In the genomic region with DNA sequence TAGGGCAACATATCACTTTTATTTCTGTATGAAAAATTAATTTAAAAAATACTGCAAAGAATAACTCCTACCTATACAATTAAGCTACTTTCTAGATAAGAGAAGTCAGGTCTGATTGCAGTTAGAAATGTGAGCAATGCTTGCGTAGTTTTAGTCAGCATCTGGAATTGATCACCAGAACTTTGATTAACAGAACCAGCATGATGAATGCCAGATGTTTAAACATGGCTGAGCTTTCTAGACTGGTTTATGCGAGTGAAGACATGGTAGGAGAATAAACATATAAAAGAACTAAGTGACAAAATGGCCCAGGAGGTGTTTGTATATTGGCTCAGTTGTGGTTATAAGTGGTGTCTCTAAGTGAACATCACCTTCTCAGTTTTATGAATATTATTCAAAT, we compare ENCODE assay signal across 27 mouse cellular contexts.
DNase-seq lines count a peak whose midpoint lies in the region; ATAC-seq and TF ChIP-seq lines count a peak whose summit lies in the region.
"Had no signal": no experiment of that assay in that cellular context is flagged by ENCODE, and none has a peak within 500 bp of the region (broad histone marks: within the 10 kb centered on the region; RNA-seq: fewer than 3 reads in every experiment).

No protein-coding gene starts in this region.

- no peak overlapping the region for H3K27ac ChIP-seq in midbrain, embryonic 11.5 days (ENCODE audit: low read depth, low read length)
- H3K27ac ChIP-seq in midbrain, embryonic 15.5 days: no peak overlapping the region
- peak overlapping the region; percentile 26; the same call in 1 of the 2 replicates for H3K27ac ChIP-seq in embryonic fibroblast, embryonic 13.5 days (ENCODE audit: insufficient read depth, low read length)
- 0 out of 2 replicates have a peak overlapping the region, but pooled peaks have one; percentile 23 for H3K27ac ChIP-seq in limb, embryonic 12.5 days
- no peak overlapping the region for H3K27ac ChIP-seq in heart, embryonic 11.5 days (ENCODE audit: low read depth, low read length)
- no peak overlapping the region for H3K27ac ChIP-seq in gastrocnemius, adult 2 months
- H3K27ac ChIP-seq: forebrain, embryonic 13.5 days; heart, embryonic 10.5 days; hindbrain, embryonic 10.5 days; kidney, postnatal 0 days; left cerebral cortex, adult 2 months; liver, embryonic 12.5 days had no signal

- no peak overlapping the region for H3K9ac ChIP-seq in midbrain, embryonic 11.5 days (ENCODE audit: low read length)
- no peak overlapping the region for H3K9ac ChIP-seq in midbrain, embryonic 15.5 days
- no peak overlapping the region for H3K9ac ChIP-seq in limb, embryonic 12.5 days (replicated peaks)
- H3K9ac ChIP-seq in heart, embryonic 11.5 days (ENCODE audit: low read depth, low read length): no peak overlapping the region
- H3K9ac ChIP-seq: forebrain, embryonic 13.5 days; liver, embryonic 12.5 days had no signal

- intact Hi-C loops in gastrocnemius, adult 2 months (cut with DNase I): no loop called here

- H3K9me3 ChIP-seq in midbrain, embryonic 11.5 days (ENCODE audit: control insufficient read depth, low read length): no peaks in the 10 kb centered on the region
- H3K9me3 ChIP-seq in midbrain, embryonic 15.5 days: no peaks in the 10 kb centered on the region
- no peaks in the 10 kb centered on the region for H3K9me3 ChIP-seq in limb, embryonic 12.5 days
- no peaks in the 10 kb centered on the region for H3K9me3 ChIP-seq in heart, embryonic 11.5 days (replicated peaks; ENCODE audit: control insufficient read depth, low read length)
- H3K9me3 ChIP-seq: forebrain, embryonic 13.5 days; heart, embryonic 10.5 days; hindbrain, embryonic 10.5 days; liver, embryonic 12.5 days; megakaryocyte, embryonic 14.5 days had no signal

- TF ChIP-seq CTCF in embryonic fibroblast, embryonic 13.5 days (IDR thresholded peaks at IDR 0.05; ENCODE audit: borderline replicate concordance, insufficient read depth, low read length): no peak
- TF ChIP-seq CTCF in gastrocnemius, adult 2 months (IDR thresholded peaks at IDR 0.05): no peak

- no peak for TF ChIP-seq POLR2A in embryonic fibroblast, embryonic 13.5 days (IDR thresholded peaks at IDR 0.05; ENCODE audit: low read depth, low read length)

- no peak overlapping the region for H3K4me3 ChIP-seq in midbrain, embryonic 11.5 days (ENCODE audit: low read depth, low read length)
- H3K4me3 ChIP-seq in midbrain, embryonic 15.5 days: no peak overlapping the region
- no peak overlapping the region for H3K4me3 ChIP-seq in embryonic fibroblast, embryonic 13.5 days (ENCODE audit: insufficient read depth, low read length)
- no peak overlapping the region for H3K4me3 ChIP-seq in limb, embryonic 12.5 days (replicated peaks)
- no peak overlapping the region for H3K4me3 ChIP-seq in heart, embryonic 11.5 days (ENCODE audit: low read depth, low read length)
- H3K4me3 ChIP-seq in gastrocnemius, adult 2 months: no peak overlapping the region
- H3K4me3 ChIP-seq: erythroblast, embryonic 14.5 days; forebrain, embryonic 13.5 days; heart, embryonic 10.5 days; hindbrain, embryonic 10.5 days; left cerebral cortex, adult 2 months; liver, embryonic 12.5 days; megakaryocyte, embryonic 14.5 days had no signal

- no peak for ATAC-seq in midbrain, embryonic 11.5 days (ENCODE audit: low FRiP score)
- no peak for ATAC-seq in midbrain, embryonic 15.5 days (replicated peaks)
- peak; percentile 65; the same call in 1 of the 2 replicates for ATAC-seq in limb, embryonic 12.5 days (ENCODE audit: insufficient number of reproducible peaks, insufficient read depth, low FRiP score, low TSS enrichment, low read depth)
- no peak for ATAC-seq in megakaryocyte, adult 5-6 weeks (ENCODE audit: poor library complexity, severe bottlenecking)
- no peak for ATAC-seq in heart, embryonic 11.5 days (replicated peaks; ENCODE audit: insufficient number of reproducible peaks, low FRiP score, low TSS enrichment)
- ATAC-seq: forebrain, embryonic 13.5 days; liver, embryonic 12.5 days; midbrain, embryonic 16.5 days; Patski had no signal

- no peaks in the 10 kb centered on the region for H3K36me3 ChIP-seq in midbrain, embryonic 11.5 days (ENCODE audit: control insufficient read depth, insufficient read depth, low read length)
- no peaks in the 10 kb centered on the region for H3K36me3 ChIP-seq in midbrain, embryonic 15.5 days (replicated peaks)
- no peaks in the 10 kb centered on the region for H3K36me3 ChIP-seq in limb, embryonic 12.5 days
- H3K36me3 ChIP-seq in heart, embryonic 11.5 days (ENCODE audit: control insufficient read depth, insufficient read depth, low read length): no peaks in the 10 kb centered on the region
- H3K36me3 ChIP-seq: heart, embryonic 10.5 days; hindbrain, embryonic 10.5 days; liver, embryonic 12.5 days had no signal

- DNase-seq in midbrain, embryonic 11.5 days (ENCODE audit: low spot score, missing footprints): peak; percentile 83
- no peak for DNase-seq in gastrocnemius, adult 2 months
- DNase-seq: cerebellum, adult 11 months; cerebellum, postnatal 10 days; gastrocnemius, postnatal 10 days; kidney, adult 18-20 months; layer of hippocampus, adult 9-11 months; lung, adult 18-20 months; lung, postnatal 14 days; right cerebral cortex, adult 18-20 months; thymus, adult 2 months; thymus, postnatal 4 days had no signal

- WGBS in midbrain, embryonic 11.5 days: 75% methylated on average over 2 of the region's 2 CpGs
- WGBS in midbrain, embryonic 15.5 days: 86% methylated on average over 2 of the region's 2 CpGs
- whole genome bisulfite sequencing in limb, embryonic 12.5 days: 15% methylated on average over 2 of the region's 2 CpGs
- 55% methylated on average over 2 of the region's 2 CpGs for WGBS in heart, embryonic 11.5 days (ENCODE audit: insufficient replicate concordance)

- H3K4me1 ChIP-seq in midbrain, embryonic 11.5 days (ENCODE audit: control insufficient read depth, insufficient read depth, low read length): no peaks in the 10 kb centered on the region
- H3K4me1 ChIP-seq in midbrain, embryonic 15.5 days: no peaks in the 10 kb centered on the region
- H3K4me1 ChIP-seq in embryonic fibroblast, embryonic 13.5 days (ENCODE audit: control insufficient read depth, insufficient read depth, low read length): peaks cover 3% of the 10 kb centered on the region; the same call in 1 of the 2 replicates
- H3K4me1 ChIP-seq in limb, embryonic 12.5 days (replicated peaks): peaks cover 21% of the 10 kb centered on the region
- no peaks in the 10 kb centered on the region for H3K4me1 ChIP-seq in heart, embryonic 11.5 days (ENCODE audit: control insufficient read depth, insufficient read depth, low read length)
- H3K4me1 ChIP-seq: forebrain, embryonic 13.5 days; heart, embryonic 10.5 days; hindbrain, embryonic 10.5 days; liver, embryonic 12.5 days had no signal

- no peaks in the 10 kb centered on the region for H3K27me3 ChIP-seq in midbrain, embryonic 11.5 days (ENCODE audit: control insufficient read depth, insufficient read depth, low read length)
- no peaks in the 10 kb centered on the region for H3K27me3 ChIP-seq in midbrain, embryonic 15.5 days (replicated peaks)
- H3K27me3 ChIP-seq in limb, embryonic 12.5 days: no peaks in the 10 kb centered on the region
- no peaks in the 10 kb centered on the region for H3K27me3 ChIP-seq in heart, embryonic 11.5 days (ENCODE audit: control insufficient read depth, insufficient read depth, low read length)
- H3K27me3 ChIP-seq: forebrain, embryonic 13.5 days; liver, embryonic 12.5 days; megakaryocyte, embryonic 14.5 days; Patski had no signal

- no peak overlapping the region for H3K4me2 ChIP-seq in midbrain, embryonic 11.5 days
- no peak overlapping the region for H3K4me2 ChIP-seq in midbrain, embryonic 15.5 days
- H3K4me2 ChIP-seq in limb, embryonic 12.5 days: no peak overlapping the region
- H3K4me2 ChIP-seq in heart, embryonic 11.5 days: no peak overlapping the region
- H3K4me2 ChIP-seq: forebrain, embryonic 13.5 days; liver, embryonic 12.5 days had no signal

Comparison
In these comparisons a context has a peak if more than half of its experiments do, and no peak if none do; other contexts are left out.
1. H3K27ac ChIP-seq: peak in embryonic fibroblast, embryonic 13.5 days (single experiment) and limb, embryonic 12.5 days (single experiment); none in midbrain, embryonic 11.5 days (single experiment), midbrain, embryonic 15.5 days (single experiment), heart, embryonic 11.5 days (single experiment) and gastrocnemius, adult 2 months (single experiment).